Mouse (Mus musculus) heart, postnatal 0 days (tissue): ENCODE data around the gene Efcab11. TPM values are rescaled to one million over a fixed set of nuclear protein-coding genes. Genes with fewer than 3 reads are reported as not detected.

ENCODE experiments used
- ATAC-seq: fragments of 200-750 bp; cut with Nextera tagmentation; 2 replicates; pipeline ENCODE4 v1.8.0; 2017; ENCODE audit warnings: low read depth, moderate number of reproducible peaks, moderate library complexity; ENCODE audit not compliant: insufficient read depth
- DNase-seq: peaks from one replicate; pipeline ENCODE4 v3.0.0-alpha.2; 2016; ENCODE audit warnings: low spot score
- H3K27ac ChIP-seq: fragments of 300-500 bp; sonication (generic); 2 replicates; pipeline ENCODE4 v1.5.1; 2014; ENCODE audit warnings: low read depth, mild to moderate bottlenecking
- H3K27me3 ChIP-seq: fragments of 300-500 bp; sonication (generic); 2 replicates; pipeline ENCODE4 v1.6.1; 2014; ENCODE audit warnings: low read length, mixed read lengths; ENCODE audit not compliant: control insufficient read depth, insufficient read depth
- H3K36me3 ChIP-seq: fragments of 300-500 bp; sonication (generic); replicated peaks from 2 replicates; pipeline ENCODE4 v1.6.1; 2014; ENCODE audit warnings: low read length, mixed read lengths; ENCODE audit not compliant: control insufficient read depth, insufficient read depth
- H3K4me1 ChIP-seq: fragments of 300-500 bp; sonication (generic); 2 replicates; pipeline ENCODE4 v1.6.1; 2014; ENCODE audit warnings: antibody characterized with exemption; ENCODE audit not compliant: control insufficient read depth, insufficient read depth
- H3K4me2 ChIP-seq: fragments of 300-500 bp; sonication (generic); 2 replicates; pipeline ENCODE4 v1.6.1; 2014; ENCODE audit warnings: low read depth, mild to moderate bottlenecking, low read length, moderate library complexity
- H3K4me3 ChIP-seq: fragments of 300-500 bp; sonication (generic); 2 replicates; pipeline ENCODE4 v1.5.1; 2014; ENCODE audit warnings: low read depth, low read length
- H3K9ac ChIP-seq: fragments of 300-500 bp; sonication (generic); replicated peaks from 2 replicates; pipeline ENCODE4 v1.6.1; 2014; ENCODE audit warnings: low read depth, low read length, mixed read lengths
- H3K9me3 ChIP-seq: fragments of 300-500 bp; sonication (generic); replicated peaks from 2 replicates; pipeline ENCODE4 v1.6.1; 2016; ENCODE audit warnings: low read length; ENCODE audit not compliant: control insufficient read depth
- CTCF ChIP-seq: IDR thresholded peaks from 2 replicates; pipeline ENCODE4 v1.5.1; 2016; ENCODE audit warnings: antibody characterized with exemption, control low read depth, low read depth
- EP300 ChIP-seq: IDR thresholded peaks from 2 replicates; pipeline ENCODE4 v1.6.1; 2016; ENCODE audit warnings: antibody characterized with exemption, low read depth
- WGBS: fragments of 180-500 bp; shearing (Covaris S2); extraction: QIAGEN DNeasy Blood & Tissue Kit; methylation state at CpG from one replicate; pipeline ENCODE4 v1.1.7; 2014; 5-methylcytosine and 5-hydroxymethylcytosine counted together
- polyA plus RNA-seq: library from polyadenylated mRNA; unstranded; fragments of >200 nt; fragmentation: Nextera tagmentation; extraction: Ambion mirVana; gene quantifications from 2 replicates; pipeline ENCODE4 v1.2.1, GENCODE M21; 2015
- total RNA-seq: library from RNA; depleted of rRNA; stranded (reverse); fragments of >200 nt; gene quantifications from 2 replicates; pipeline ENCODE4 v1.2.3, GENCODE M21; 2014; ENCODE audit warnings: low replicate concordance

Efcab11 gene
- total and polyA plus RNA-seq, 2 experiments from 2014 or later: 2.2 to 4.0 TPM

- 91% methylated on average over 5 of the region's 5 CpGs for WGBS
- Histone ChIP-seq H3K9ac (no peak overlapping the region), H3K4me1 (no peaks in the 10 kb centered on the region; the same call in 1 of the 2 replicates), H3K4me3 (no peak overlapping the region), H3K4me2 (no peak overlapping the region), H3K36me3 (no peaks in the 10 kb centered on the region), H3K27me3 (no peaks in the 10 kb centered on the region), H3K27ac (no peak overlapping the region), H3K9me3 (no peaks in the 10 kb centered on the region)
- TF ChIP-seq CTCF (no peak), EP300 (no peak)
- DNase-seq (no peak), ATAC-seq (no peak)
These were observed 102.5 kb downstream of the Efcab11 start for GRCm38 (mm10) chr12:99781774-99782173.

GRCm38 (mm10) chr12:99780396-99780795, 103.8 kb downstream of the Efcab11 start:
- Histone ChIP-seq H3K36me3 (no peaks in the 10 kb centered on the region), H3K9me3 (no peaks in the 10 kb centered on the region), H3K4me1 (no peaks in the 10 kb centered on the region; the same call in 1 of the 2 replicates), H3K4me2 (no peak overlapping the region), H3K9ac (no peak overlapping the region), H3K4me3 (no peak overlapping the region), H3K27me3 (no peaks in the 10 kb centered on the region), H3K27ac (no peak overlapping the region)
- ATAC-seq (no peak), DNase-seq (no peak)
- TF ChIP-seq EP300: no peak
- no peak for TF ChIP-seq CTCF
- WGBS: 70% methylated on average over 3 of the region's 3 CpGs

GRCm38 (mm10) chr12:99779908-99780307, 104.3 kb downstream of the Efcab11 start:
- TF ChIP-seq EP300: no peak
- no peak for TF ChIP-seq CTCF
- H3K9me3 ChIP-seq: no peaks in the 10 kb centered on the region
- no peaks in the 10 kb centered on the region for H3K27me3 ChIP-seq
- no peak overlapping the region for H3K4me3 ChIP-seq
- H3K27ac ChIP-seq: no peak overlapping the region
- whole genome bisulfite sequencing: 81% methylated on average over 7 of the region's 7 CpGs
- no peak overlapping the region for H3K4me2 ChIP-seq
- no peaks in the 10 kb centered on the region; the same call in 1 of the 2 replicates for H3K4me1 ChIP-seq
- ATAC-seq: no peak
- no peak for DNase-seq
- no peaks in the 10 kb centered on the region for H3K36me3 ChIP-seq
- no peak overlapping the region for H3K9ac ChIP-seq

GRCm38 (mm10) chr12:99776497-99777139, 107.6 kb downstream of the Efcab11 start:
- no peak overlapping the region for H3K27ac ChIP-seq
- TF ChIP-seq EP300: no peak
- no peak for TF ChIP-seq CTCF
- whole genome bisulfite sequencing: 44% methylated on average over 8 of the region's 8 CpGs
- H3K27me3 ChIP-seq: no peaks in the 10 kb centered on the region
- H3K9ac ChIP-seq: no peak overlapping the region
- ATAC-seq: no peak
- no peaks in the 10 kb centered on the region; the same call in 1 of the 2 replicates for H3K4me1 ChIP-seq
- H3K9me3 ChIP-seq: no peaks in the 10 kb centered on the region
- no peak for DNase-seq
- H3K4me3 ChIP-seq: no peak overlapping the region
- no peaks in the 10 kb centered on the region for H3K36me3 ChIP-seq
- no peak overlapping the region for H3K4me2 ChIP-seq

- Histone ChIP-seq H3K9ac (no peak overlapping the region), H3K36me3 (no peaks in the 10 kb centered on the region), H3K4me2 (no peak overlapping the region), H3K27me3 (no peaks in the 10 kb centered on the region), H3K9me3 (no peaks in the 10 kb centered on the region), H3K4me3 (no peak overlapping the region), H3K27ac (no peak overlapping the region), H3K4me1 (no peaks in the 10 kb centered on the region; the same call in 1 of the 2 replicates)
- DNase-seq: no peak
- WGBS: 88% methylated on average over 2 of the region's 2 CpGs
- ATAC-seq: no peak
- TF ChIP-seq CTCF (no peak), EP300 (no peak)
These were observed 109.4 kb downstream of the Efcab11 start for GRCm38 (mm10) chr12:99774864-99775263.

- Histone ChIP-seq H3K36me3 (no peaks in the 10 kb centered on the region), H3K4me3 (no peak overlapping the region), H3K9me3 (no peaks in the 10 kb centered on the region), H3K27me3 (no peaks in the 10 kb centered on the region), H3K4me1 (no peaks in the 10 kb centered on the region), H3K9ac (no peak overlapping the region), H3K27ac (no peak overlapping the region), H3K4me2 (no peak overlapping the region)
- ATAC-seq (no peak), DNase-seq (no peak)
- 73% methylated on average over 5 of the region's 5 CpGs for WGBS
- TF ChIP-seq CTCF (no peak), EP300 (no peak)
These were observed 110.5 kb downstream of the Efcab11 start for GRCm38 (mm10) chr12:99773636-99774193.
